Mouse (Mus musculus) thymus, adult 2 months (tissue): ENCODE measurements around the gene Mucl1. TPM values are rescaled to one million over a fixed set of nuclear protein-coding genes. Genes with fewer than 3 reads are reported as not detected.
"Not testable (repeated sequence)": the region's sequence is repeated elsewhere in the genome, so short reads cannot be mapped to it uniquely, and the experiment has no call there.

ENCODE experiments used
- DNase-seq: peaks from one replicate; pipeline ENCODE4 v3.0.0; 2021
- H3K27ac ChIP-seq: fragments of 200-500 bp; 2 replicates; pipeline ENCODE4 v1.5.1; 2012; ENCODE audit warnings: low read length, control low read depth; ENCODE audit not compliant: control insufficient read depth, insufficient read depth
- H3K27me3 ChIP-seq: fragments of 200-500 bp; 2 replicates; pipeline ENCODE4 v1.6.1; 2012; ENCODE audit warnings: mild to moderate bottlenecking, low read length, moderate library complexity, mixed read lengths; ENCODE audit not compliant: control insufficient read depth, insufficient read depth
- H3K36me3 ChIP-seq: fragments of 200-500 bp; 2 replicates; pipeline ENCODE4 v1.6.1; 2012; ENCODE audit warnings: mild to moderate bottlenecking, low read length, moderate library complexity; ENCODE audit not compliant: control insufficient read depth, insufficient read depth
- H3K4me1 ChIP-seq: fragments of 200-500 bp; replicated peaks from 2 replicates; pipeline ENCODE4 v1.6.1; 2012; ENCODE audit warnings: low read length; ENCODE audit not compliant: control insufficient read depth, insufficient read depth
- H3K4me3 ChIP-seq: fragments of 200-500 bp; 2 replicates; pipeline ENCODE4 v1.5.1; 2012; ENCODE audit warnings: mild to moderate bottlenecking, low read length, control low read depth, moderate library complexity; ENCODE audit not compliant: control insufficient read depth, insufficient read depth
- CTCF ChIP-seq: fragments of 200-500 bp; IDR thresholded peaks from 2 replicates; pipeline ENCODE4 v1.5.1; 2012; ENCODE audit warnings: mild to moderate bottlenecking, control low read depth, low read length, moderate library complexity, borderline replicate concordance; ENCODE audit not compliant: control insufficient read depth, poor library complexity, insufficient read depth; ENCODE audit errors: extremely low read depth
- POLR2A ChIP-seq: fragments of 200-500 bp; IDR thresholded peaks from 2 replicates; pipeline ENCODE4 v1.6.1; 2012; ENCODE audit warnings: mild to moderate bottlenecking, low read length, control low read depth, moderate library complexity; ENCODE audit not compliant: control insufficient read depth, poor library complexity, insufficient read depth; ENCODE audit errors: extremely low read depth
- WGBS: fragments of 180-500 bp; shearing (Covaris S2); methylation state at CpG from one replicate; pipeline ENCODE4 v1.1.7; 2018; 5-methylcytosine and 5-hydroxymethylcytosine counted together
- polyA plus RNA-seq: library from polyadenylated mRNA; depleted of rRNA; stranded (reverse); fragments of >200 nt; gene quantifications from 2 replicates; pipeline ENCODE4 v1.2.3, GENCODE M21; 2012; rRNA removed

Gene Mucl1
- polyA plus RNA-seq = not detected in 2 replicates

DNA sequence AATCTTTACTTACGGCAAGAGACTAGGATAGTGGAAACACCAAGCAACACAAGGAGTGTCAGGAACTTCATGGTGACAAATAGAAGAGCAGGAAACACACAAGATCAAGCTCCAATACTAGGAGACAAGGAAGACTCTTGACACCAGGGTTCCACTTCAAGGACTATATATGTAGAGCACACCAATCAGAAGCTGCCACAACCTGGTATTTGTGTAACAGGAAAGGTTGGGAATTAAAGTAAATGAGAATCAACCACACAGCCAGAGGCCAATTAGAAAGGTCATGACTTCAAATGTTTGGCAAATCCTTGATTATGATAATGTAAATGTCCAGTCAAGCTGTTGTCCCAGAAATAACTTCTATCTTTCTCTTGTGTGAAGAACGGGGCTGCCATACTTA lies at the start of gene Mucl1:
TSS of gene Mucl1 (minus strand) at position 101 of the 400 bp plus-strand sequence.
- TF ChIP-seq CTCF (no peak), POLR2A (no peak)
- Histone ChIP-seq H3K4me3 (no peak within 1 kb of the TSS), H3K36me3 (no peaks in the 10 kb centered on the region), H3K27me3 (no peaks in the 10 kb centered on the region), H3K4me1 (no peaks in the 10 kb centered on the region), H3K27ac (no peak within 1 kb of the TSS)
- DNase-seq = no peak
- 94% methylated on average over 2 of the region's 2 CpGs for WGBS

GRCm38 (mm10) chr15:103766836-103767235 lies 11.6 kb upstream of the Mucl1 start:
- not testable (repeated sequence) for H3K4me1 ChIP-seq, H3K27ac ChIP-seq, H3K4me3 ChIP-seq, H3K27me3 ChIP-seq, H3K36me3 ChIP-seq
- peak; percentile 12 for DNase-seq
- WGBS = 2% methylated on average over 5 of the region's 5 CpGs

GRCm38 (mm10) chr15:103716861-103717260 lies 38.4 kb downstream of the Mucl1 start:
- H3K27ac ChIP-seq, H3K36me3 ChIP-seq, DNase-seq, H3K4me1 ChIP-seq, H3K4me3 ChIP-seq, H3K27me3 ChIP-seq: not testable (repeated sequence)
- 74% methylated on average over 5 of the region's 5 CpGs for WGBS

Other genes starting within 250 kb of the Mucl1 start
- gene Ppp1r1a, start 217.5 kb downstream of the Mucl1 start, polyA plus RNA-seq = 4.4 and 6.6 TPM in 2 replicates
- gene Glycam1, start 190.4 kb downstream of the Mucl1 start, polyA plus RNA-seq = 32.0 TPM in 1 of 2 replicates, not detected in the other
- 1.1 and 1.6 TPM in 2 replicates for gene Mucl2, start 143.8 kb upstream of the Mucl1 start, polyA plus RNA-seq